Mouse (Mus musculus) bone marrow macrophage, adult 2 months (primary cell): ENCODE measurements around the gene Smyd1.

Experiments
- CTCF ChIP-seq: IDR thresholded peaks from 2 replicates; pipeline ENCODE4 v1.5.1; 2012; ENCODE audit warnings: low read depth, mild to moderate bottlenecking, low read length, moderate library complexity
- POLR2A ChIP-seq: IDR thresholded peaks from 2 replicates; pipeline ENCODE4 v1.6.1; 2012; ENCODE audit warnings: mild to moderate bottlenecking, low read depth, low read length, borderline replicate concordance

DNA sequence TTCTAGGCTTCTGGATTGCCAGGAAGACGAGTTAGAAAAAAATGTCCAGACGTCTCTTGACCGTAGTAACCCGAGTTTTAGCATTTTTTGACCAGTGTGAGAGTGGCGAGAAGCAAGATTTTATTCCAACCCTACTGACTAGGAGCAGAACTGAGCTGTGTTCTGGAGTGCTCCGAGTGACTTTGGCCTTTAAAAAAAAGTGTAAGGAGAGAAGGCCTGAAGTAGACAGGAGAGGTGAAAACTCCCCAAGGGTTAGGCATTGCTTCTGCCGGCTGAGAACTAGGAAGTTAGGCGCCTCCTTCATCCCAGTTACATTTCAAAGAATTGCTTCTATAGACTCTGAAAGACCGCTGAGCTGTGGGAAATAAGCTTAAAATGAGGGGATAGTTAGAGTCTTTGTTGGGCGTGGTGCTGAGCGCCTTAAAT, 49.7 kb downstream of the Smyd1 start:
- TF ChIP-seq CTCF: no peak
- TF ChIP-seq POLR2A: no peak
